Mouse (Mus musculus) R1 (cell line): ENCODE results near the gene Hspa1a.
A peak's percentile ranks its signal among the peaks of the same experiment; 100 is the strongest.
"Not testable (repeated sequence)": the region's sequence is repeated elsewhere in the genome, so short reads cannot be mapped to it uniquely, and the experiment has no call there.

Experiments
- DNase-seq: peaks from one replicate; pipeline ENCODE4 v3.0.0-alpha.2; 2018; ENCODE audit warnings: low read depth, low spot score

Hspa1a gene

GRCm38 (mm10) chr17:34969822-34970221 is 2.1 kb downstream of the Hspa1a start, which contains the start of gene Gm20481:
TSS of gene Gm20481 (plus strand) at chr17:34969912.
- DNase-seq: not testable (repeated sequence)

- no peak for DNase-seq
These were observed 6.3 kb downstream of the Hspa1a start for GRCm38 (mm10) chr17:34965627-34966026.

GRCm38 (mm10) chr17:34964640-34965049 is 7.3 kb downstream of the Hspa1a start:
- peak; percentile 56 for DNase-seq

- DNase-seq: no peak
These were observed 9.1 kb downstream of the Hspa1a start for GRCm38 (mm10) chr17:34962841-34963240.

- no peak for DNase-seq
These were observed 9.8 kb downstream of the Hspa1a start for GRCm38 (mm10) chr17:34962125-34962524.

- no peak for DNase-seq
These were observed 11.1 kb downstream of the Hspa1a start for GRCm38 (mm10) chr17:34960702-34961493.

- DNase-seq: no peak
These were observed 12.0 kb downstream of the Hspa1a start for GRCm38 (mm10) chr17:34959881-34960515.

GRCm38 (mm10) chr17:34959130-34959778 is 12.7 kb downstream of the Hspa1a start, which contains the start of gene Hspa1b:
TSS of gene Hspa1b (minus strand) at chr17:34959238.
- peak; percentile 93 for DNase-seq

- DNase-seq: not testable (repeated sequence)
These were observed 13.2 kb downstream of the Hspa1a start for GRCm38 (mm10) chr17:34958734-34959129.

- not testable (repeated sequence) for DNase-seq
These were observed 14.0 kb downstream of the Hspa1a start for GRCm38 (mm10) chr17:34957966-34958365.

GRCm38 (mm10) chr17:34957291-34957690 is 14.7 kb downstream of the Hspa1a start:
- DNase-seq: not testable (repeated sequence)

GRCm38 (mm10) chr17:34956340-34956739 is 15.6 kb downstream of the Hspa1a start:
- DNase-seq: no peak

GRCm38 (mm10) chr17:34955884-34956283 is 16.1 kb downstream of the Hspa1a start:
- DNase-seq: no peak

GRCm38 (mm10) chr17:34954831-34955230 is 17.1 kb downstream of the Hspa1a start:
- DNase-seq: no peak

GRCm38 (mm10) chr17:34953904-34954303 is 18.1 kb downstream of the Hspa1a start:
- DNase-seq: no peak

- peak; percentile 67 for DNase-seq
These were observed 18.7 kb downstream of the Hspa1a start for GRCm38 (mm10) chr17:34953258-34953657.

GRCm38 (mm10) chr17:34952378-34953040 is 19.4 kb downstream of the Hspa1a start:
- DNase-seq: peak; percentile 88

GRCm38 (mm10) chr17:34951636-34952377 is 20.1 kb downstream of the Hspa1a start:
- no peak for DNase-seq

- peak; percentile 88 for DNase-seq
These were observed 21.2 kb downstream of the Hspa1a start for GRCm38 (mm10) chr17:34950514-34951455.

GRCm38 (mm10) chr17:34949553-34949969 is 22.4 kb downstream of the Hspa1a start:
- peak; percentile 91 for DNase-seq
